Mouse (Mus musculus) myocyte (in vitro differentiated cells): ENCODE measurements around the gene Dvl1.

Experiments used
- E2F4 ChIP-seq: IDR thresholded peaks from one replicate; pipeline ENCODE4 v1.6.1; 2011; ENCODE audit warnings: mild to moderate bottlenecking, control low read depth, moderate library complexity; ENCODE audit not compliant: insufficient read depth
- MYOG ChIP-seq, 3 experiments: IDR thresholded peaks; one replicate each; pipeline ENCODE4 v1.6.1; 2011; ENCODE audit warnings: control low read depth in 2 of 3, low read depth in 2 of 3, mild to moderate bottlenecking in 2 of 3; ENCODE audit not compliant: insufficient read length in 2 of 3, control insufficient read depth in 1 of 3, insufficient read depth in 1 of 3
- POLR2A ChIP-seq: IDR thresholded peaks from one replicate; pipeline ENCODE4 v1.6.1; 2011; ENCODE audit warnings: low read depth, mild to moderate bottlenecking, control low read depth, moderate library complexity; ENCODE audit not compliant: insufficient read length
- POLR2AphosphoS2 ChIP-seq: IDR thresholded peaks from one replicate; pipeline ENCODE4 v1.6.1; 2011; ENCODE audit warnings: low read depth, control low read depth; ENCODE audit not compliant: insufficient read length
- USF1 ChIP-seq: IDR thresholded peaks from one replicate; pipeline ENCODE4 v1.6.1; 2011; ENCODE audit warnings: low read depth, mild to moderate bottlenecking, control low read depth, moderate library complexity

DNA sequence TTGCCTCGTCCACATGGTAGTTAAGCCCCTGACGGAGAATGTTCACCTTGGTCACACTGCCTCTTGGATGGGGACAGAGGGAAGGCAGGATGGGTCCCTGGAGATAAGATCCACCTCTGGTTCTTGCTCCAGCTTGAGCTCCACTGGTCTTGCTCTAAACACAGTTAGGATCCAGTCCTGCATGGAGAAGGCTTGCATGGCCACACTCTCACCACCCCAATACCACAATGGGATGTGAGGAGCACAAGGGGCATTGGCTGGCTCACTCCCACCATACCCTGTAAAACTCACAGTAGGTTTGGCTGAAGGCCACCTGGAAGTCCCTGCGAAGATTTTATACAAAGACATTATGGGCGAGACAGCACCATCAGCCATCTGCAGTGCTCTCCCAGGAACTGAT is 61.5 kb downstream of the Dvl1 start:
- no peak for TF ChIP-seq POLR2A
- TF ChIP-seq USF1: no peak
- TF ChIP-seq MYOG (IDR thresholded peaks at IDR 0.05; ENCODE audit: control insufficient read depth in 1 of 3, insufficient read depth in 1 of 3, insufficient read length in 2 of 3, low read depth in 2 of 3): no peak
- no peak for TF ChIP-seq E2F4
- no peak for TF ChIP-seq POLR2AphosphoS2
